Mouse (Mus musculus): Measurements from ENCODE around the gene Rhot1. TPM values are rescaled to one million over a fixed set of nuclear protein-coding genes. Genes with fewer than 3 reads are reported as not detected.

Gene Rhot1
- polyA plus RNA-seq, 1 experiment from 2014 or later: 66.9 TPM

GRCm38 (mm10) chr11:80291004-80291403 is 82.2 kb downstream of the Rhot1 start:
- Histone ChIP-seq H3K4me1 (ENCODE audit: control insufficient read depth, insufficient read depth, low read depth, low read length) (peaks cover 23% of the 10 kb centered on the region), H3K27ac (ENCODE audit: low read depth, low read length) (no peak overlapping the region)

GRCm38 (mm10) chr11:80292463-80292862 is 83.6 kb downstream of the Rhot1 start:
- 0 out of 2 replicates have a peak, but pooled peaks have one; percentile 19 for ATAC-seq
- no peak overlapping the region for H3K9ac ChIP-seq (ENCODE audit: low read depth, low read length)
- peaks cover 23% of the 10 kb centered on the region for H3K4me1 ChIP-seq (ENCODE audit: control insufficient read depth, insufficient read depth, low read depth, low read length)
- H3K27me3 ChIP-seq (replicated peaks; ENCODE audit: control insufficient read depth, insufficient read depth, low read length): no peaks in the 10 kb centered on the region
- H3K36me3 ChIP-seq (ENCODE audit: control insufficient read depth, insufficient read depth, low read length): no peaks in the 10 kb centered on the region
- H3K27ac ChIP-seq (ENCODE audit: low read depth, low read length): no peak overlapping the region
- WGBS: 29% methylated on average over 7 of the region's 7 CpGs
- H3K4me2 ChIP-seq (ENCODE audit: low read length): no peak overlapping the region
- no peak overlapping the region for H3K4me3 ChIP-seq (ENCODE audit: low read length)
- H3K9me3 ChIP-seq (ENCODE audit: control insufficient read depth, low read length): no peaks in the 10 kb centered on the region

More at GRCm38 (mm10) chr11:80291004-80291403, 82.2 kb downstream of the Rhot1 start:
- Histone ChIP-seq H3K9ac (ENCODE audit: low read depth, low read length) (no peak overlapping the region), H3K4me3 (ENCODE audit: low read length) (no peak overlapping the region), H3K36me3 (ENCODE audit: control insufficient read depth, insufficient read depth, low read length) (no peaks in the 10 kb centered on the region), H3K4me2 (ENCODE audit: low read length) (no peak overlapping the region), H3K9me3 (ENCODE audit: control insufficient read depth, low read length) (no peaks in the 10 kb centered on the region), H3K27me3 (replicated peaks; ENCODE audit: control insufficient read depth, insufficient read depth, low read length) (no peaks in the 10 kb centered on the region)
- no peak for ATAC-seq
- WGBS: 76% methylated on average over 2 of the region's 2 CpGs

GRCm38 (mm10) chr11:80295066-80295465 is 86.2 kb downstream of the Rhot1 start:
- no peaks in the 10 kb centered on the region for H3K27me3 ChIP-seq (replicated peaks; ENCODE audit: control insufficient read depth, insufficient read depth, low read length)
- peaks cover 21% of the 10 kb centered on the region for H3K4me1 ChIP-seq (ENCODE audit: control insufficient read depth, insufficient read depth, low read depth, low read length)
- no peak overlapping the region for H3K9ac ChIP-seq (ENCODE audit: low read depth, low read length)
- 28% methylated on average over 9 of the region's 9 CpGs for WGBS
- H3K4me2 ChIP-seq (ENCODE audit: low read length): no peak overlapping the region
- H3K4me3 ChIP-seq (ENCODE audit: low read length): no peak overlapping the region
- no peak for ATAC-seq
- H3K9me3 ChIP-seq (ENCODE audit: control insufficient read depth, low read length): no peaks in the 10 kb centered on the region
- H3K36me3 ChIP-seq (ENCODE audit: control insufficient read depth, insufficient read depth, low read length): no peaks in the 10 kb centered on the region
- no peak overlapping the region for H3K27ac ChIP-seq (ENCODE audit: low read depth, low read length)

GRCm38 (mm10) chr11:80295785-80296184 is 87.0 kb downstream of the Rhot1 start:
- no peak overlapping the region for H3K4me2 ChIP-seq (ENCODE audit: low read length)
- H3K27me3 ChIP-seq (replicated peaks; ENCODE audit: control insufficient read depth, insufficient read depth, low read length): no peaks in the 10 kb centered on the region
- no peak for ATAC-seq
- no peaks in the 10 kb centered on the region for H3K36me3 ChIP-seq (ENCODE audit: control insufficient read depth, insufficient read depth, low read length)
- H3K4me1 ChIP-seq (ENCODE audit: control insufficient read depth, insufficient read depth, low read depth, low read length): peaks cover 19% of the 10 kb centered on the region
- no peak overlapping the region for H3K4me3 ChIP-seq (ENCODE audit: low read length)
- 34% methylated on average over 14 of the region's 14 CpGs for WGBS
- no peak overlapping the region for H3K27ac ChIP-seq (ENCODE audit: low read depth, low read length)
- H3K9ac ChIP-seq (ENCODE audit: low read depth, low read length): no peak overlapping the region
- no peaks in the 10 kb centered on the region for H3K9me3 ChIP-seq (ENCODE audit: control insufficient read depth, low read length)

- Histone ChIP-seq H3K4me1 (ENCODE audit: control insufficient read depth, insufficient read depth, low read depth, low read length) (peaks cover 37% of the 10 kb centered on the region), H3K27ac (ENCODE audit: low read depth, low read length) (no peak overlapping the region), H3K27me3 (replicated peaks; ENCODE audit: control insufficient read depth, insufficient read depth, low read length) (no peaks in the 10 kb centered on the region), H3K4me3 (ENCODE audit: low read length) (no peak overlapping the region; the same call in 1 of the 2 replicates), H3K9me3 (ENCODE audit: control insufficient read depth, low read length) (peaks cover 2% of the 10 kb centered on the region; the same call in 1 of the 2 replicates), H3K36me3 (ENCODE audit: control insufficient read depth, insufficient read depth, low read length) (no peaks in the 10 kb centered on the region), H3K9ac (ENCODE audit: low read depth, low read length) (no peak overlapping the region), H3K4me2 (ENCODE audit: low read length) (peak overlapping the region; percentile 100)
- 7% methylated on average over 12 of the region's 12 CpGs for WGBS
- ATAC-seq: no peak
These were observed 90.9 kb downstream of the Rhot1 start for GRCm38 (mm10) chr11:80299513-80300235.

- Histone ChIP-seq H3K9ac (ENCODE audit: low read depth, low read length) (peak within 1 kb of the TSS; percentile 76), H3K27ac (ENCODE audit: low read depth, low read length) (peak within 1 kb of the TSS; percentile 63; the same call in 1 of the 2 replicates), H3K9me3 (ENCODE audit: control insufficient read depth, low read length) (peaks cover 2% of the 10 kb centered on the region; the same call in 1 of the 2 replicates), H3K4me3 (ENCODE audit: low read length) (peak within 1 kb of the TSS; percentile 80), H3K36me3 (ENCODE audit: control insufficient read depth, insufficient read depth, low read length) (no peaks in the 10 kb centered on the region), H3K4me2 (ENCODE audit: low read length) (peak within 1 kb of the TSS; percentile 100), H3K4me1 (ENCODE audit: control insufficient read depth, insufficient read depth, low read depth, low read length) (peaks cover 30% of the 10 kb centered on the region), H3K27me3 (replicated peaks; ENCODE audit: control insufficient read depth, insufficient read depth, low read length) (no peaks in the 10 kb centered on the region)
- 2% methylated on average over 59 of the region's 81 CpGs for WGBS
- ATAC-seq: peak; percentile 57
These were observed 91.9 kb downstream of the Rhot1 start, which contains the start of gene Rhbdl3 for GRCm38 (mm10) chr11:80300551-80301315. TSS of gene Rhbdl3 (plus strand) at chr11:80300912.

- Histone ChIP-seq H3K9me3 (ENCODE audit: control insufficient read depth, low read length) (peaks cover 2% of the 10 kb centered on the region; the same call in 1 of the 2 replicates), H3K27ac (ENCODE audit: low read depth, low read length) (peak overlapping the region; percentile 63; the same call in 1 of the 2 replicates), H3K9ac (ENCODE audit: low read depth, low read length) (peak overlapping the region; percentile 76), H3K27me3 (replicated peaks; ENCODE audit: control insufficient read depth, insufficient read depth, low read length) (no peaks in the 10 kb centered on the region), H3K4me2 (ENCODE audit: low read length) (peak overlapping the region; percentile 100), H3K4me1 (ENCODE audit: control insufficient read depth, insufficient read depth, low read depth, low read length) (peaks cover 30% of the 10 kb centered on the region), H3K36me3 (ENCODE audit: control insufficient read depth, insufficient read depth, low read length) (no peaks in the 10 kb centered on the region), H3K4me3 (ENCODE audit: low read length) (peak overlapping the region; percentile 80)
- ATAC-seq: peak; percentile 61
- WGBS: 0% methylated on average over 45 of the region's 53 CpGs
These were observed 92.7 kb downstream of the Rhot1 start for GRCm38 (mm10) chr11:80301316-80302045.

GRCm38 (mm10) chr11:80302046-80302390 is 93.2 kb downstream of the Rhot1 start:
- under 1% methylated on average over 9 of the region's 9 CpGs for WGBS
- Histone ChIP-seq H3K9me3 (ENCODE audit: control insufficient read depth, low read length) (peaks cover 2% of the 10 kb centered on the region; the same call in 1 of the 2 replicates), H3K9ac (ENCODE audit: low read depth, low read length) (peak overlapping the region; percentile 76), H3K4me1 (ENCODE audit: control insufficient read depth, insufficient read depth, low read depth, low read length) (peaks cover 30% of the 10 kb centered on the region), H3K4me3 (ENCODE audit: low read length) (peak overlapping the region; percentile 80), H3K27ac (ENCODE audit: low read depth, low read length) (no peak overlapping the region; the same call in 1 of the 2 replicates), H3K27me3 (replicated peaks; ENCODE audit: control insufficient read depth, insufficient read depth, low read length) (no peaks in the 10 kb centered on the region), H3K4me2 (ENCODE audit: low read length) (peak overlapping the region; percentile 100), H3K36me3 (ENCODE audit: control insufficient read depth, insufficient read depth, low read length) (no peaks in the 10 kb centered on the region)
- no peak for ATAC-seq
